Mouse (Mus musculus): ENCODE results near the gene 4930404N11Rik. TPM values are rescaled to one million over a fixed set of nuclear protein-coding genes. Genes with fewer than 3 reads are reported as not detected.

The 4930404N11Rik gene
- total and polyA plus RNA-seq, 2 experiments from 2014 or later: 0.68 TPM; not detected in 1

- no peak for ATAC-seq (ENCODE audit: insufficient read depth, low read depth)
- Histone ChIP-seq H3K4me3 (ENCODE audit: low read depth, low read length) (no peak overlapping the region), H3K36me3 (replicated peaks; ENCODE audit: control insufficient read depth, insufficient read depth, low read length) (peaks cover 51% of the 10 kb centered on the region), H3K9ac (replicated peaks; ENCODE audit: low read depth, low read length) (no peak overlapping the region), H3K4me2 (ENCODE audit: low read depth, low read length) (no peak overlapping the region), H3K4me1 (ENCODE audit: control insufficient read depth, insufficient read depth) (peaks cover 29% of the 10 kb centered on the region), H3K9me3 (replicated peaks; ENCODE audit: control insufficient read depth, low read length) (no peaks in the 10 kb centered on the region), H3K27ac (ENCODE audit: low read depth) (no peak overlapping the region), H3K27me3 (ENCODE audit: control insufficient read depth, insufficient read depth, low read length) (no peaks in the 10 kb centered on the region)
- 91% methylated on average over 18 of the region's 18 CpGs for WGBS
- no peak for DNase-seq (ENCODE audit: low spot score)
- TF ChIP-seq CTCF (IDR thresholded peaks at IDR 0.05; ENCODE audit: low read depth) (no peak), EP300 (IDR thresholded peaks at IDR 0.05; ENCODE audit: low read depth) (no peak)
These were observed 41.7 kb downstream of the 4930404N11Rik start for GRCm38 (mm10) chr10:81323791-81324530.

GRCm38 (mm10) chr10:81323141-81323775 lies 42.4 kb downstream of the 4930404N11Rik start:
- no peak overlapping the region for H3K27ac ChIP-seq (ENCODE audit: low read depth)

GRCm38 (mm10) chr10:81322444-81322843 lies 43.2 kb downstream of the 4930404N11Rik start:
- Histone ChIP-seq H3K36me3 (replicated peaks; ENCODE audit: control insufficient read depth, insufficient read depth, low read length) (peaks cover 65% of the 10 kb centered on the region), H3K4me3 (ENCODE audit: low read depth, low read length) (no peak overlapping the region), H3K27me3 (ENCODE audit: control insufficient read depth, insufficient read depth, low read length) (no peaks in the 10 kb centered on the region), H3K9ac (replicated peaks; ENCODE audit: low read depth, low read length) (no peak overlapping the region), H3K4me2 (ENCODE audit: low read depth, low read length) (peak overlapping the region; percentile 86; the same call in 1 of the 2 replicates), H3K9me3 (replicated peaks; ENCODE audit: control insufficient read depth, low read length) (no peaks in the 10 kb centered on the region), H3K4me1 (ENCODE audit: control insufficient read depth, insufficient read depth) (peaks cover 19% of the 10 kb centered on the region), H3K27ac (ENCODE audit: low read depth) (no peak overlapping the region)
- 91% methylated on average over 27 of the region's 27 CpGs for WGBS
- ATAC-seq (ENCODE audit: insufficient read depth, low read depth): no peak
- no peak for DNase-seq (ENCODE audit: low spot score)
- TF ChIP-seq CTCF (IDR thresholded peaks at IDR 0.05; ENCODE audit: low read depth) (no peak), EP300 (IDR thresholded peaks at IDR 0.05; ENCODE audit: low read depth) (no peak)

More at GRCm38 (mm10) chr10:81323141-81323775, 42.4 kb downstream of the 4930404N11Rik start:
- 89% methylated on average over 23 of the region's 23 CpGs for WGBS
- DNase-seq (ENCODE audit: low spot score) (no peak), ATAC-seq (ENCODE audit: insufficient read depth, low read depth) (no peak)
- Histone ChIP-seq H3K9ac (replicated peaks; ENCODE audit: low read depth, low read length) (no peak overlapping the region), H3K36me3 (replicated peaks; ENCODE audit: control insufficient read depth, insufficient read depth, low read length) (peaks cover 57% of the 10 kb centered on the region), H3K9me3 (replicated peaks; ENCODE audit: control insufficient read depth, low read length) (no peaks in the 10 kb centered on the region), H3K4me1 (ENCODE audit: control insufficient read depth, insufficient read depth) (peaks cover 26% of the 10 kb centered on the region), H3K4me2 (ENCODE audit: low read depth, low read length) (no peak overlapping the region), H3K4me3 (ENCODE audit: low read depth, low read length) (no peak overlapping the region), H3K27me3 (ENCODE audit: control insufficient read depth, insufficient read depth, low read length) (no peaks in the 10 kb centered on the region)
- TF ChIP-seq EP300 (IDR thresholded peaks at IDR 0.05; ENCODE audit: low read depth) (no peak), CTCF (IDR thresholded peaks at IDR 0.05; ENCODE audit: low read depth) (no peak)

- peaks cover 19% of the 10 kb centered on the region for H3K4me1 ChIP-seq (ENCODE audit: control insufficient read depth, insufficient read depth)
- H3K4me3 ChIP-seq (ENCODE audit: low read depth, low read length): peak overlapping the region; percentile 97
- peaks cover 57% of the 10 kb centered on the region for H3K36me3 ChIP-seq (replicated peaks; ENCODE audit: control insufficient read depth, insufficient read depth, low read length)
- WGBS: 2% methylated on average over 19 of the region's 20 CpGs
- H3K4me2 ChIP-seq (ENCODE audit: low read depth, low read length): peak overlapping the region; percentile 86
- H3K9me3 ChIP-seq (replicated peaks; ENCODE audit: control insufficient read depth, low read length): no peaks in the 10 kb centered on the region
- ATAC-seq (ENCODE audit: insufficient read depth, low read depth) (no peak), DNase-seq (ENCODE audit: low spot score) (no peak)
- peak overlapping the region; percentile 93 for H3K9ac ChIP-seq (replicated peaks; ENCODE audit: low read depth, low read length)
- peak overlapping the region; percentile 92 for H3K27ac ChIP-seq (ENCODE audit: low read depth)
- TF ChIP-seq EP300 (IDR thresholded peaks at IDR 0.05; ENCODE audit: low read depth): no peak
- no peak for TF ChIP-seq CTCF (IDR thresholded peaks at IDR 0.05; ENCODE audit: low read depth)
- H3K27me3 ChIP-seq (ENCODE audit: control insufficient read depth, insufficient read depth, low read length): no peaks in the 10 kb centered on the region
These were observed 44.2 kb downstream of the 4930404N11Rik start for GRCm38 (mm10) chr10:81321436-81321835.

GRCm38 (mm10) chr10:81320550-81321347 lies 44.9 kb downstream of the 4930404N11Rik start, which contains the start of gene Cactin:
Gene Cactin (plus strand): TSS chr10:81321103.
- H3K9me3 ChIP-seq (replicated peaks; ENCODE audit: control insufficient read depth, low read length): no peaks in the 10 kb centered on the region
- peaks cover 55% of the 10 kb centered on the region for H3K36me3 ChIP-seq (replicated peaks; ENCODE audit: control insufficient read depth, insufficient read depth, low read length)
- TF ChIP-seq CTCF (IDR thresholded peaks at IDR 0.05; ENCODE audit: low read depth) (peak; percentile 29), EP300 (IDR thresholded peaks at IDR 0.05; ENCODE audit: low read depth) (peak; percentile 96)
- H3K4me2 ChIP-seq (ENCODE audit: low read depth, low read length): peak within 1 kb of the TSS; percentile 86
- peaks cover 19% of the 10 kb centered on the region for H3K4me1 ChIP-seq (ENCODE audit: control insufficient read depth, insufficient read depth)
- DNase-seq (ENCODE audit: low spot score): peak; percentile 100
- peak within 1 kb of the TSS; percentile 93 for H3K9ac ChIP-seq (replicated peaks; ENCODE audit: low read depth, low read length)
- under 1% methylated on average over 67 of the region's 68 CpGs for WGBS
- H3K4me3 ChIP-seq (ENCODE audit: low read depth, low read length): peak within 1 kb of the TSS; percentile 97
- peak; percentile 91 for ATAC-seq (ENCODE audit: insufficient read depth, low read depth)
- H3K27me3 ChIP-seq (ENCODE audit: control insufficient read depth, insufficient read depth, low read length): no peaks in the 10 kb centered on the region
- H3K27ac ChIP-seq (ENCODE audit: low read depth): peak within 1 kb of the TSS; percentile 92

Data from heart, postnatal 0 days (tissue).